Mouse (Mus musculus) midbrain, postnatal 0 days (tissue): ENCODE measurements around the gene Iqschfp. TPM values are rescaled to one million over a fixed set of nuclear protein-coding genes. Genes with fewer than 3 reads are reported as not detected.

Experiments used
- ATAC-seq: fragments of 200-750 bp; cut with Nextera tagmentation; 2 replicates; pipeline ENCODE4 v1.8.0; 2017; ENCODE audit warnings: moderate number of reproducible peaks, mild to moderate bottlenecking, moderate TSS enrichment, moderate library complexity; ENCODE audit not compliant: low FRiP score
- DNase-seq: peaks from one replicate; pipeline ENCODE4 v3.0.0-alpha.2; 2015; ENCODE audit warnings: low spot score
- H3K27ac ChIP-seq: fragments of 300-500 bp; sonication (generic); 2 replicates; pipeline ENCODE4 v1.5.1; 2014; ENCODE audit warnings: low read depth, mild to moderate bottlenecking, low read length, mixed read lengths
- H3K27me3 ChIP-seq: fragments of 300-500 bp; sonication (generic); 2 replicates; pipeline ENCODE4 v1.6.1; 2014; ENCODE audit warnings: low read length, control low read depth, mixed read lengths; ENCODE audit not compliant: insufficient read depth
- H3K36me3 ChIP-seq: fragments of 300-500 bp; sonication (generic); 2 replicates; pipeline ENCODE4 v1.6.1; 2014; ENCODE audit warnings: low read length, control low read depth, mixed read lengths; ENCODE audit not compliant: insufficient read depth
- H3K4me1 ChIP-seq: fragments of 300-500 bp; sonication (generic); 2 replicates; pipeline ENCODE4 v1.6.1; 2014; ENCODE audit warnings: mild to moderate bottlenecking, control low read depth, antibody characterized with exemption, low read length, mixed read lengths; ENCODE audit not compliant: insufficient read depth
- H3K4me2 ChIP-seq: fragments of 300-500 bp; sonication (generic); 2 replicates; pipeline ENCODE4 v1.6.1; 2014; ENCODE audit warnings: low read depth, mild to moderate bottlenecking, low read length, mixed read lengths; ENCODE audit not compliant: poor library complexity, severe bottlenecking
- H3K4me3 ChIP-seq: fragments of 300-500 bp; sonication (generic); 2 replicates; pipeline ENCODE4 v1.5.1; 2014; ENCODE audit warnings: low read depth, mild to moderate bottlenecking, low read length, moderate library complexity
- H3K9ac ChIP-seq: fragments of 300-500 bp; sonication (generic); replicated peaks from 2 replicates; pipeline ENCODE4 v1.6.1; 2014; ENCODE audit warnings: mild to moderate bottlenecking, low read length, moderate library complexity, mixed read lengths; ENCODE audit not compliant: poor library complexity, severe bottlenecking
- H3K9me3 ChIP-seq: fragments of 300-500 bp; sonication (generic); 2 replicates; pipeline ENCODE4 v1.6.1; 2016; ENCODE audit warnings: low read length, control low read depth
- CTCF ChIP-seq: IDR thresholded peaks from 2 replicates; pipeline ENCODE4 v1.5.1; 2016; ENCODE audit warnings: antibody characterized with exemption, mild to moderate bottlenecking
- WGBS: fragments of 180-500 bp; shearing (Covaris S2); extraction: QIAGEN DNeasy Blood & Tissue Kit; methylation state at CpG from one replicate; pipeline ENCODE4 v1.1.7; 2014; 5-methylcytosine and 5-hydroxymethylcytosine counted together
- polyA plus RNA-seq: library from polyadenylated mRNA; unstranded; fragments of >200 nt; fragmentation: Nextera tagmentation; extraction: Ambion mirVana; gene quantifications from 2 replicates; pipeline ENCODE4 v1.2.1, GENCODE M21; 2015
- total RNA-seq: library from RNA; depleted of rRNA; stranded (reverse); fragments of >200 nt; gene quantifications from 2 replicates; pipeline ENCODE4 v1.2.3, GENCODE M21; 2014

Iqschfp gene
- total and polyA plus RNA-seq, 2 experiments from 2014 or later: 4.5 to 5.7 TPM

DNA sequence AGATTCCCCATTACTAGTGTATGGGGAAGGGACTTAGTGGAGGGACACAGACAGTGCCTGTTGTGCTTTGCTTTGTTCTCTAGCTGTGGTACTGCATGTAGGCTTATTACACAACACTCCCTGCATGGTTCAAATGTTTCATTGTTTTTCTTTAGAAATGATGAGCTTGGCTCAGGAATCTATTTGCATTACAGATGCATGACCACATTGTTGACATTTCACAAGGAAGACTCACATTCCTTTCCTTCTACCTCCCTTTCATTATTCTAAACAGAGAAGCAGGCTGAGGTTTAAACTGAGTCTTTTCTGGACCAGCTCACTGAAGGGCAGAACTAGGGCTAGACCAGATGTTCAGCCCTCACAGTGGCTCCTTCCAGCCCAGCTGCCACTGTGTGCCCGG, 360.3 kb downstream of the Iqschfp start:
- ATAC-seq: no peak
- no peak for TF ChIP-seq CTCF
- H3K4me3 ChIP-seq: no peak overlapping the region

DNA sequence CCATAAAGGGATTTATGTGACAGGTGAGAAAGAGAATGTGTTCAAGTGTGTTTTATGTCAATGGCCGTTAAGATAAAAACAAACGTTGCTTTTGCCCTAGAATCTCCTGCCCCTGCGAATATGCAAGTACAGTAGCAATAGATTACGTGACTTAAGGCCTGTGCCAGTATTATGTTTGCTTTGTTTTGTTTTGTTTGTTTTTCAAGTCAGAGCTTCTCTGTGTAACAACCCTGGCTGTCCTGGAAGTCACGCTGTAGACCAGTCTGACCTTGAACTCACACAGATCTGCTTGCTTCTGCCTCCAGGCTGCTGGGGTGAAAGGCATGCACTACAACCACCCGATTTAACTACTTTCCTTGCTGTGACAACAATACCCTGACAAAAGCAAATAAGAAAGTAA, 370.3 kb downstream of the Iqschfp start:
- no peak overlapping the region for H3K9ac ChIP-seq
- DNase-seq: no peak
- 83% methylated on average over 6 of the region's 6 CpGs for WGBS

More for the DNA sequence above, 360.3 kb downstream of the Iqschfp start:
- Histone ChIP-seq H3K4me2 (no peak overlapping the region), H3K27ac (no peak overlapping the region), H3K36me3 (no peaks in the 10 kb centered on the region), H3K9ac (no peak overlapping the region), H3K4me1 (no peaks in the 10 kb centered on the region), H3K27me3 (no peaks in the 10 kb centered on the region), H3K9me3 (no peaks in the 10 kb centered on the region)
- no peak for DNase-seq
- 47% methylated on average over 1 of the region's 1 CpGs for WGBS

DNA sequence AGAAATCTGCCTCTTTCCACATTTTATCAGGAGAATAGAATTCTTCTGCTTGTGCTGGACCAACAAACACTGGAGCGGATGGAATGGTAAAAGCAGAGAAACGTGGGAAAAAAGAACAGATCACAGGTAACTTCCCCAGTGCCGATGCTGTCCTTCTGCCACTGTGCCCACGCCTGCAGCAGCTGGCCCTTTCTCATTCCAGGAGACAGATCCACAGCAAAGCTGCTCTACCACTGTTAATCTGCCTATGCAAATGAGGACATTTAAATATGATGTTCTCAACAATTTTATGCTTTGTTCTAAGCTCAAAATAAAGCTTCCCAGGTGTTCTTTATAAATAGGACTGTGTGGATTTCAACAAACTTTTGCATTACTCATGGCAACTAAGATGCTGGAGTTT, 375.9 kb downstream of the Iqschfp start:
- Histone ChIP-seq H3K9ac (no peak overlapping the region), H3K9me3 (no peaks in the 10 kb centered on the region), H3K4me1 (no peaks in the 10 kb centered on the region), H3K4me3 (no peak overlapping the region), H3K4me2 (no peak overlapping the region), H3K36me3 (no peaks in the 10 kb centered on the region), H3K27ac (no peak overlapping the region), H3K27me3 (no peaks in the 10 kb centered on the region)
- no peak for TF ChIP-seq CTCF
- DNase-seq: no peak
- 80% methylated on average over 4 of the region's 4 CpGs for WGBS
- ATAC-seq: no peak

More for the DNA sequence above, 370.3 kb downstream of the Iqschfp start:
- TF ChIP-seq CTCF: no peak
- H3K4me1 ChIP-seq: no peaks in the 10 kb centered on the region
- no peaks in the 10 kb centered on the region for H3K27me3 ChIP-seq
- H3K36me3 ChIP-seq: no peaks in the 10 kb centered on the region
- no peak overlapping the region for H3K4me3 ChIP-seq
- no peak overlapping the region for H3K27ac ChIP-seq
- no peaks in the 10 kb centered on the region for H3K9me3 ChIP-seq
- no peak for ATAC-seq
- no peak overlapping the region for H3K4me2 ChIP-seq

DNA sequence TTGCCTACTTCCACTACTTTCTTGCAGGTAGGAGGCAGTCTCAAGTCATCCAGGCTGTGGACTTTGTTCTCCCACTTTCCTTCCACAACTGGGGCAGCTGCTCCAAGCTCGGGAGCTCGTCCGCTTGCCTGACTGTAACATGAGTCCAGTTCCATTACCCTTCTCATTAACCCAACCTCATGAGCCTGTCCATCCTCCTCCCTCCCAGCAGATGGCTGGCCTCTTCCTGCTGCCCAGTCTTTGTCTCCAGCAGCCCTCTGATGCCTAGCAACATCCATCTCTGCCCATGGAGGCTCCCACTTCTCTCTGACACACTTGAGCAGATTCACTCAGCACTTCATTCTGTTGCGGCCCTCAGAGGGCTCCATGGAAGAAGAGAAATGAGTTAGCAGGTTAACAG, 377.2 kb downstream of the Iqschfp start:
- no peaks in the 10 kb centered on the region for H3K9me3 ChIP-seq
- H3K4me3 ChIP-seq: no peak overlapping the region
- no peak overlapping the region for H3K4me2 ChIP-seq
- H3K9ac ChIP-seq: no peak overlapping the region
- H3K36me3 ChIP-seq: no peaks in the 10 kb centered on the region
- WGBS: 91% methylated on average over 4 of the region's 4 CpGs
- ATAC-seq (no peak), DNase-seq (no peak)
- H3K27ac ChIP-seq: no peak overlapping the region
- no peaks in the 10 kb centered on the region for H3K4me1 ChIP-seq
- no peak for TF ChIP-seq CTCF
- H3K27me3 ChIP-seq: no peaks in the 10 kb centered on the region

DNA sequence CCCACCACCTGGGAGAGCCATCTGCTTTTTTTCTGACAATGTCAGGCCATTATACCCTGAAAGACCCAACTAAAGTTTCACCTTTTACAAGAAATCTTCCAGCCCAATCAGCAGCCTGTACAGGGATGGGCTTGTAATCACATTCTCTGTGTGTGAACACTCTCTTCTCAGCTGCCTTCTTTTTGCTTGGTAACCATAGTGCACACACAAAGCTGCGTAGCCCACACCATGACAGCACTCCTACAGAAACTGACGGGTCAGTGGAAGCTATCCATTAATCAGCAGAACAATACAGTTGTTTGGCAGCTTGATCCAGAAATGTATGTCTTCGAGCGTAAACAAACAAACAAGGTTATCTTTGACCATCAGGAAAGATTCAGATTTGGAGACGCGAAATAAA, 378.2 kb downstream of the Iqschfp start:
- H3K4me1 ChIP-seq: no peaks in the 10 kb centered on the region
- H3K36me3 ChIP-seq: no peaks in the 10 kb centered on the region
- no peaks in the 10 kb centered on the region for H3K9me3 ChIP-seq
- H3K4me3 ChIP-seq: no peak overlapping the region
- no peak overlapping the region for H3K27ac ChIP-seq
- H3K27me3 ChIP-seq: no peaks in the 10 kb centered on the region
- TF ChIP-seq CTCF: no peak
- DNase-seq: no peak
- 80% methylated on average over 6 of the region's 6 CpGs for WGBS
- no peak overlapping the region for H3K9ac ChIP-seq
- no peak for ATAC-seq
- no peak overlapping the region for H3K4me2 ChIP-seq

DNA sequence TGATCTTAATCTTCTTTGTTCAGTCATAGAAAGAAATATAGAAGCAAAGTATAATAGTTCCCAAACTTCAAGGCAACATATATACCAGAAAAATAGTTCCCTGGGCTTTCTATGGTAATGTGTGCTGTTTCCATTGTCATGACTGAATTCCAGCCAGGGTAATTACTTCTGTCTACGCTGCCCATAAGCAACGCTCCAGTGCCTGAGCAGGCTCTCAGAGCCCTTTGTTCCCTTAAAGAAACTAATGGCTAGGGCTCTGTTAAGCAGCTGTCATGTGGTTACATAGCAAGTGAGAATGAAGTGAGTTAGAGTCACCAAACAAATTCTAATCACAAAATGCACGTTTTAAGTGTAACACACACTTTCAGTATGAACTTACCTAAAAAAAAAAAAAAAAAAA, 379.4 kb downstream of the Iqschfp start:
- Histone ChIP-seq H3K9me3 (no peaks in the 10 kb centered on the region), H3K27me3 (no peaks in the 10 kb centered on the region), H3K4me2 (no peak overlapping the region), H3K9ac (no peak overlapping the region), H3K27ac (no peak overlapping the region), H3K4me1 (no peaks in the 10 kb centered on the region), H3K36me3 (no peaks in the 10 kb centered on the region), H3K4me3 (no peak overlapping the region)
- 41% methylated on average over 3 of the region's 3 CpGs for WGBS
- ATAC-seq (no peak), DNase-seq (no peak)
- TF ChIP-seq CTCF: no peak
